10 mouse cellular contexts compared by ENCODE assay signal in the genomic region with DNA sequence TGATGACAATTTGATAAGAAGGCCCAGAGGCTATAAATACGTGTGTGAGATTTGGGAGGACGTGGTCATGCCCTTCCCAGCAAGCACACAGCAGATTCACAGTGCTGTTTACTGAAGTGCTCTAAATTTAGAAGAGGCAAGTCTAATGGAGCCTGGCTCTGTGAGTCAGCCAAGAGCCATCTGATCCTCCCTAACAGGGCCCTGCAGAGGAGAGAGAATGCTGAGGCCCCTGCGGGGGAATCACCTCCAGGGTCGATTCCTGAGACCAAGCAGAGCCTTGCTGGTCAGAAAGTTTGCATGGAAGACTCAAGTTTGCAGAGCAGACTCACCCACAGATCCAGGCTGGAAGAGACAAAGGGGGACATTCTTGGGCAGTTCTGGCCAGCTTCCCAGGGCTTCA. TPM values are rescaled to one million over a fixed set of nuclear protein-coding genes. Genes with fewer than 3 reads are reported as not detected.
DNase-seq lines count a peak whose midpoint lies in the region; ATAC-seq and TF ChIP-seq lines count a peak whose summit lies in the region.
"Had no signal": no experiment of that assay in that cellular context is flagged by ENCODE, and none has a peak within 500 bp of the region (broad histone marks: within the 10 kb centered on the region; RNA-seq: fewer than 3 reads in every experiment).

No protein-coding gene starts in this region.

- no peaks in the 10 kb centered on the region for H3K9me3 ChIP-seq in liver, embryonic 16.5 days (replicated peaks; ENCODE audit: control insufficient read depth, low read length)
- H3K9me3 ChIP-seq in liver, postnatal 0 days (ENCODE audit: low read length): no peaks in the 10 kb centered on the region
- H3K9me3 ChIP-seq: midbrain, embryonic 12.5 days had no signal

- no peak overlapping the region for H3K4me2 ChIP-seq in liver, embryonic 16.5 days (ENCODE audit: low read depth, low read length)
- H3K4me2 ChIP-seq in liver, postnatal 0 days (ENCODE audit: low read depth, low read length): no peak overlapping the region
- H3K4me2 ChIP-seq in myocyte (ENCODE audit: low read depth): peak overlapping the region; percentile 61
- H3K4me2 ChIP-seq: midbrain, embryonic 12.5 days had no signal

- peak overlapping the region; percentile 31; the same call in 1 of the 2 replicates for H3K27ac ChIP-seq in liver, embryonic 16.5 days (ENCODE audit: low read length)
- H3K27ac ChIP-seq in liver, postnatal 0 days (ENCODE audit: low read depth): no peak overlapping the region
- H3K27ac ChIP-seq: midbrain, embryonic 12.5 days had no signal

- H3K27me3 ChIP-seq in liver, embryonic 16.5 days (ENCODE audit: control insufficient read depth, insufficient read depth, low read depth, low read length): no peaks in the 10 kb centered on the region
- no peaks in the 10 kb centered on the region for H3K27me3 ChIP-seq in liver, postnatal 0 days (ENCODE audit: insufficient read depth, low read length)
- H3K27me3 ChIP-seq in myocyte (ENCODE audit: control insufficient read depth, insufficient read depth, insufficient read length): no peaks in the 10 kb centered on the region
- H3K27me3 ChIP-seq: midbrain, embryonic 12.5 days had no signal

- no peak for TF ChIP-seq POLR2A in myocyte (IDR thresholded peaks at IDR 0.05; ENCODE audit: insufficient read length, low read depth)

- H3K79me2 ChIP-seq in myocyte (ENCODE audit: control insufficient read depth, insufficient read depth): no peaks in the 10 kb centered on the region

- no peak overlapping the region for H3K4me3 ChIP-seq in liver, embryonic 16.5 days (ENCODE audit: low read depth, low read length)
- H3K4me3 ChIP-seq in liver, postnatal 0 days (ENCODE audit: low read depth, low read length): no peak overlapping the region
- no peak overlapping the region for H3K4me3 ChIP-seq in myocyte
- H3K4me3 ChIP-seq: midbrain, embryonic 12.5 days had no signal

- no peak for TF ChIP-seq EP300 in liver, postnatal 0 days (IDR thresholded peaks at IDR 0.05; ENCODE audit: low read depth)

- ATAC-seq in liver, embryonic 16.5 days (ENCODE audit: low read depth): no peak
- no peak for ATAC-seq in liver, postnatal 0 days
- ATAC-seq: activated CD4-positive, CD25-positive, alpha-beta regulatory T cell, adult 4 months had no signal

- no peak overlapping the region for H3ac ChIP-seq in myocyte (ENCODE audit: control insufficient read depth, insufficient read length)

- H3K4me1 ChIP-seq in liver, embryonic 16.5 days (ENCODE audit: control insufficient read depth, low read depth, low read length): no peaks in the 10 kb centered on the region
- no peaks in the 10 kb centered on the region; the same call in 1 of the 2 replicates for H3K4me1 ChIP-seq in liver, postnatal 0 days (ENCODE audit: insufficient read depth)

- no peaks in the 10 kb centered on the region for H3K36me3 ChIP-seq in liver, embryonic 16.5 days (ENCODE audit: control insufficient read depth, insufficient read depth)
- H3K36me3 ChIP-seq in liver, postnatal 0 days (replicated peaks; ENCODE audit: insufficient read depth, low read length): no peaks in the 10 kb centered on the region
- no peaks in the 10 kb centered on the region for H3K36me3 ChIP-seq in myocyte (ENCODE audit: control insufficient read depth, insufficient read depth)
- H3K36me3 ChIP-seq: midbrain, embryonic 12.5 days had no signal

- peak; percentile 60 to 76 for DNase-seq in adrenal gland, adult (ENCODE audit: inconsistent age in 2 of 2, low spot score in 1 of 2)
- no peak for DNase-seq in adrenal gland, adult 8-10 months
- DNase-seq in liver, postnatal 0 days: no peak
- peak; percentile 62 to 73 for DNase-seq in heart, adult 18-20 months
- DNase-seq in layer of hippocampus, postnatal 14 days (ENCODE audit: low spot score in 2 of 2): no peak
- DNase-seq in spleen, adult 18-20 months: no peak

- WGBS in liver, embryonic 16.5 days (ENCODE audit: insufficient replicate concordance): 19% methylated on average over 4 of the region's 4 CpGs
- 26% methylated on average over 4 of the region's 4 CpGs for WGBS in liver, postnatal 0 days (ENCODE audit: insufficient replicate concordance)

- H3K9ac ChIP-seq in liver, embryonic 16.5 days (ENCODE audit: low read depth, low read length): no peak overlapping the region
- no peak overlapping the region for H3K9ac ChIP-seq in liver, postnatal 0 days (replicated peaks)
- H3K9ac ChIP-seq: midbrain, embryonic 12.5 days had no signal

- TF ChIP-seq CTCF in liver, postnatal 0 days (IDR thresholded peaks at IDR 0.05; ENCODE audit: low read depth): no peak

TF ChIP-seq in myocyte, 11 proteins besides CTCF, POLR2A, EP300 and RAD21:
- TF ChIP-seq TCF3 (IDR thresholded peaks at IDR 0.05; ENCODE audit: insufficient read length, low read depth) (no peak), SRF (IDR thresholded peaks at IDR 0.05; ENCODE audit: control insufficient read depth, insufficient read length, low read depth) (no peak), REST (IDR thresholded peaks at IDR 0.05; ENCODE audit: insufficient read depth, insufficient read length) (no peak), USF1 (IDR thresholded peaks at IDR 0.05; ENCODE audit: low read depth) (no peak)

RNA-seq across cellular contexts. Expression of a gene that starts 10.9 kb away (rescaled TPM):
- under 1 TPM; 0.03 to 0.07 (median 0.04) TPM for total RNA-seq in adrenal gland, adult 8-10 months (2022)
- 0.07 and 0.30 TPM in 2 replicates for polyA plus RNA-seq in liver, embryonic 16.5 days (2015; fragmentation: Nextera tagmentation; extraction: Ambion mirVana)
- 0.01 and 0.06 TPM in 2 replicates for polyA plus RNA-seq in liver, postnatal 0 days (2015; fragmentation: Nextera tagmentation; extraction: Ambion mirVana)
- total RNA-seq in heart, adult 18-20 months (2021): 10 to 100 TPM; 37.3 to 51.9 TPM
- 22.3 TPM for polyA plus RNA-seq in myocyte (2012; fragmentation: generic; extraction: Trizol)
- 1 to 10 TPM; 1.4 TPM for total RNA-seq in layer of hippocampus, postnatal 14 days (2021)
- polyA plus RNA-seq: activated CD4-positive, CD25-positive, alpha-beta regulatory T cell, adult 4 months had no signal

RNA-seq across cellular contexts. Expression of a gene that starts 13.2 kb away (rescaled TPM):
- under 1 TPM in 1 of 4 experiments, not detected in 3; 0.30 TPM for total RNA-seq in adrenal gland, adult 8-10 months (2022)
- not detected in 2 replicates for polyA plus RNA-seq in liver, embryonic 16.5 days (2015; fragmentation: Nextera tagmentation; extraction: Ambion mirVana)
- not detected in 2 replicates for polyA plus RNA-seq in liver, postnatal 0 days (2015; fragmentation: Nextera tagmentation; extraction: Ambion mirVana)
- total RNA-seq in heart, adult 18-20 months (2021): 1 to 10 TPM; 1.1 to 1.2 TPM
- 0.24 TPM for polyA plus RNA-seq in myocyte (2012; fragmentation: generic; extraction: Trizol)
- total RNA-seq in layer of hippocampus, postnatal 14 days (2021): under 1 TPM in 1 of 2 experiments, not detected in 1; 0.32 TPM
- polyA plus RNA-seq: activated CD4-positive, CD25-positive, alpha-beta regulatory T cell, adult 4 months; midbrain, embryonic 12.5 days had no signal

Comparison
In these comparisons a context has a peak if more than half of its experiments do, and no peak if none do; other contexts are left out.
1. DNase-seq: peak in adrenal gland, adult (2 of 2) and heart, adult 18-20 months (2 of 2); none in adrenal gland, adult 8-10 months (single experiment), liver, postnatal 0 days (single experiment), layer of hippocampus, postnatal 14 days (0 of 2) and spleen, adult 18-20 months (0 of 2).
2. RNA of a gene that starts 10.9 kb away (total RNA-seq): 37.3 to 51.9 TPM in heart, adult 18-20 months; 1.4 TPM in layer of hippocampus, postnatal 14 days and 0.03 to 0.07 TPM in adrenal gland, adult 8-10 months; every median in the first group is over 10 times any median in the second.